Mouse (Mus musculus) kidney, adult 9 months (tissue): ENCODE measurements around the gene Gpc4.

ENCODE experiments used
- DNase-seq: peaks from one replicate; pipeline ENCODE4 v3.0.0; 2022

Gpc4 gene

DNA sequence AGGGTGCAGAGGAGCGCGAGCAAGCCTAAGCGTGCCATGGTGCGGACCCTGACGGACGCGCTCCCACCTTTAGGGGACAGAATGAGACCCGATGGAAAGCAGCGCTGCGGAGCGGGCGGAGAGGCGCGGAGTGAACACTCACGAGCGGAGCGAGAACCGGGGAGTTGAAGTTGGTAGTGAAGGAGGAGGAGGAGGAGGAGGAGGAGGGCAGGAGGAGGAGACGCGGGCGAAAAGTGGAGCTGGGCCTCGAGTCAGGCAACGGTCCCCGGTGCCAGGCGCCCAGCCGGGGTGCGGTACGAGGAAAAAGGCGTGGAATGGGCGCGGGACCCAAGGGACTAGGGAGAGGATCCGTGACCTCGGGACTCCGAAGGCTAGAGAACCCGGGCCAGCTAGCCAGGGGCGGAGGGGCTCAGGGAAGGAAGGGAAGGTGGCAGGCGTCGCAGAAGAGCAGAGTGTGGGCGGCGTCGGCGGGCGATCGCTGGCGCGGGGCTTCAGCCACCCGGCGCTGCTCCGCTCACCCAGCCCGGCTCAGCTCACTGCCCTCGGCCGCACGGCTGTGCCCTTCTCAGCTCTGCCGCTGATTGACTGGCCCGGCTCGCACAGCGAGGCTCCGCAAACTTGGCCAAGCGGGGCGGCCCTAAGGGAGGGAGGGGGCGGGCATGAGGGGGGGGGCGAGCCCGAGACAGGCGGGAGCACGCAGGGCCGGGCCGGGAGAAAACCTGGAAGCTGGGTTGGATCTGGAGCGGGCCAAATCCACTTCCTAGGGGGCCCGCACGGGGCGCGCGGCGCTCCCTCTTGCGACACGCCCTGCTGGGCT lies at the start of gene Gpc4:
TSS of gene Gpc4 (minus strand) at position 515 of the 817 bp plus-strand sequence.
- DNase-seq, result peak; percentile 80

DNA sequence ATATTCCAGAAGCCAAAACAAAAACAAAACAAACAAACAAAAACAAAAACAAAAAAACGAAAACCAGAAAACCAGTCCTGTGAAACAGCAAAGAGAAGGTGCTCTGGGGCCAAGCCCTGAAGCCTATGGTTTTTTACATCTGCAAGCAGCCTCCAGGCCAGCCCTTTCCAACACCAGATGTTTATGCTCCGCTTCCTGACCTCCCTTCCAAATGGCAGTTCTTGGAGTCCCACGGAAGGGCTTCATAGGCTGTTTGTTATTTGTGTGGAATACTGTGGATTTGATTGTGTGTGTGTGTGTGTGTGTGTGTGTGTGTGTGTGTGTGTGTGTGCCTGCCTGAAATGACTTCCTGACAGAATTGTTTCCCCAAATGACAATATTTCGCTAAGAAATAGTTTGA lies 47.8 kb upstream of the Gpc4 start:
- no peak for DNase-seq

DNA sequence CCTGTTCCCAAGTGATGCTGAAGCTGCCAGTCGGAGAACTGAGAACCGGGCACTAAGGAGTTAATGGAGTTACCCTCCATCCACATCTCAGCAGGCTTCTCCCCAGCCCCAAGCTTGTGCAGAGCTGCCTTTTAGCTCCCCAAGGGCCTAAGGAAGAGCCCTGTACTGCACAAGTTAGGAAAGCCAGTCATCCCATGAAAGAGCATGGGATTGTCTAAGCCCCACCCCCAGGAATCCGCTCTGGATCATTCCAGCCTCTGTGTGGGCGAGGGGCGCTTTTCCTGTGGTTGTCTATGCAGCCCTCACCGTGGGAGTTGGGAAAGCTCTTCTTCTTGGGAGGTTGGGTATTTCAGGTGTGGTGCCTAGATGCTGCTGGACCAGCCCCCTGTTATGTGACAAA lies 34.8 kb upstream of the Gpc4 start:
- DNase-seq, result no peak

DNA sequence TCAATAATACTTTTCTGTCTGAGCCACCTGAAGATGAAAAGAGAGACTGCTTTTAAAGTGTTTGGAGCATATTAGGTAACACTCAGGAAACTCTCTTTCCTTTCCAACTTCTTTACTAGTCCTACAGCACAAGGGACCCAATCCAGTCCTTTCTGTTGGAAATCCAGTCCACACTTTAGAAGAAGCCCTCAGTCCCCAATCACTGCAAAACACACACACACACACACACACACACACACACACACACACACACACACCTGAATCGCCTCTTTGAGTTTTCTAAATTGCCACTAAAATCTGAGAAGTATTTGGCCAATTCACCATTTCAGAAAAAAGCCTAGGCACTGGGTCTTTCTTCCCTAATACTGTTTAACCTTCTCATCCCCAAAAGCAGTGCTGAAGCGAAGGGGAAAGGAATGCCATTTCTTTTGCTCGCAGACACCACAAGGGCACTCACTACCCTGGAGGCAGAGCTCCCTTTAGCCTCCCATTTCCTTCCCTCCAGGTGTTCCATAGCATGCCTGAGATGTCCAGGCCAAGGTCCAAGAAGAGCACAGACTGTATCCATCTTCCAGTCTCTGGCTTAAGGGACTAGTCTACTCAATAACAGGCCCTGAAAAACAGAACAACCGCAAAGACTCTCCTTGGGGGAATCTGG lies 28.4 kb upstream of the Gpc4 start:
- peak; percentile 18 for DNase-seq

DNA sequence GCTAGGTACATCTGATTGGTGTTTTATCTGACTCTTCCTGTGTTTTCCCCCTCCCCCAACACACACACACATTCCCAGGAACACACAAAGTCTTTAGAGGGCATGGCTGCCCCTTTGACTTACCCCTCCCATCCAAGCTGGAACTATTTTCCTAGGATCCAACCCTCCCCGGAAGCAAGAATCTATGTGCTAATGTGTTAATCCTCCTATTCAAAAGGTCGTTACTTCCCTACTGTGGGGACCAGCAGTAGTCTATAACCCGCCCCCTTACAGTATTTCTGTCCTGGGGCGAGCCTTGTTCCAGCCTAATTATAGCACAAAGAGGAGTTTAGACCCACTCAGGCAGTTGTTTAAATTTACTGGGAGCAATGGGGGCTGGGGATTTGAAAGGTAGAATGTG lies 24.0 kb upstream of the Gpc4 start:
- DNase-seq, result no peak

DNA sequence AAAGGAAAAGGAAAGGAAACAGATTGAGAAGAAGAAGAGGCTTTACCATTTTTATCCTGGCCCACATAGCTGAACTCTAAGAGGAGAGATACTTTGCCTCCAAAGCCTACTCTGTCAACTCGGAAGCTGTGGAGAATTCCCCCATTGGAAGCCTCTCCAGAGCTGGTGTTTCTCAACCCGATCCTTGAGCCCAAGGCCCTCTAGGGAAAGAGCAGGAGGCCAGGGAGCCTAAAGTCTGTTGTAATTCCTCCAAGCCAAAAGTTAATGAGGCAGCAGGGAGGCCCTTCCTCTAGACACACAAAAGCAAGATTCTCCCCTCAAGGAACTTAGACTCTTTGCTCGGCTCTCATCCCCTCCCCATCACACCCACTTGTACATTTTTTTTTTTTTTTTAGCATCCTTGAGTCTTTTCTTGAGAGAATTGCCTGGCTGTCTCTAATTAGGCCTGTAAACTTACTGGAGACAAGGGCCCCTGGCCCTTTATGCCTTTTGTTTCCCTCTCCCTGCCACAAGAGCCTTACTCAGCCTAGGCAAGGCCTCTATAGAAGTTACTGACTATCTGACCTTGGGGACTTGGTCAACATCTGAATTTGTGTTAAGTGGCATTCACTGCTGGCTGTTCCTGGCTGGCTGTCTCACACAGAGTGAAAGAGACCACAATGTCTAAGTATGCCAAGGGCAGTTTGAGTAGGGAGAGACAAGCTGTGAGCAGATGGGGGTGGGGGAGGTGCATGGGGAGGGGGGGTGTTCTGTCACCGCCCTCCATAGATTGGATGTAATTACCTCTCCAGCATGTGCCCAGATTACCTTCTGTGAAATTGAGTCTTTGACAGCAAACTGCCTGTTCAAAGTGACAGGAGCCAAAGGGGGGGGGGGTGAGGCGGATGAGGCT lies 18.7 kb upstream of the Gpc4 start:
- DNase-seq, result no peak

DNA sequence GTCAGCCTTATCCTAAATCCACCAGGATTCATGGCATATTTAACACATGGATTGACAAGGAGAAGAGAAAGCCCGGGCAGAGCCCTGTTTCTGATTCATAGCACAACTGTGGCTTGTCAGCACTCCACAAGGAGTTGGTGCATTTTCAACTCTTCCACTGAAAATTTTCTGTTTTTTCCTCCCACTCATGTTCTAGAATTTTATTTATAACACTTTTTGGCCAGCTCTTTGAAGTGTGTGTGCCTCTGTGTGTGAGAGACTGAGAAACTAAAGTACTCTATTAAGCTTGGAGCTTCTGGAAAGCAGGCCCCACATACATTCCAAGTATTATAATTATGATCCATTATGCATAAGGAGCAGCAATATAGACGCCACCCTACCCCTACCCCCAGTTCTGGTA lies 16.3 kb upstream of the Gpc4 start:
- DNase-seq, result no peak

DNA sequence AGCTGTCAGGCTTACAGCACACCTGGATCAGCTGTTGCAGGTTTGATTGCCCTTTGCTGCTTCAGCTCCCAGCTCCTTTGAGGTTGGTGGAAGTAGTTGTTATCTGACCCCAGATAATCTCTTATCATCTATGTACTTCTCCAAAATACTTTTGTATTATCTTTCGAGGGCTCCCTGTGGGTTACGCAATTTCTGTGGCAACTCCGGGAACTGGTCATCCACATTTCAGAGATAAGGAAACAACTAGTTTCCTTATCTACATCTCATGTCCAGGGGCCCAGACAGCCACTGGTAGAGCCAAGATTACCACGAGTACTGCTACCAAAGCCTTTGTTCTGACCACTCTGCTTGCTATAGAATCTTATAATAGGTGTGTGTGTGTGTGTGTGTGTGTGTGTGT lies 12.0 kb upstream of the Gpc4 start:
- no peak for DNase-seq

DNA sequence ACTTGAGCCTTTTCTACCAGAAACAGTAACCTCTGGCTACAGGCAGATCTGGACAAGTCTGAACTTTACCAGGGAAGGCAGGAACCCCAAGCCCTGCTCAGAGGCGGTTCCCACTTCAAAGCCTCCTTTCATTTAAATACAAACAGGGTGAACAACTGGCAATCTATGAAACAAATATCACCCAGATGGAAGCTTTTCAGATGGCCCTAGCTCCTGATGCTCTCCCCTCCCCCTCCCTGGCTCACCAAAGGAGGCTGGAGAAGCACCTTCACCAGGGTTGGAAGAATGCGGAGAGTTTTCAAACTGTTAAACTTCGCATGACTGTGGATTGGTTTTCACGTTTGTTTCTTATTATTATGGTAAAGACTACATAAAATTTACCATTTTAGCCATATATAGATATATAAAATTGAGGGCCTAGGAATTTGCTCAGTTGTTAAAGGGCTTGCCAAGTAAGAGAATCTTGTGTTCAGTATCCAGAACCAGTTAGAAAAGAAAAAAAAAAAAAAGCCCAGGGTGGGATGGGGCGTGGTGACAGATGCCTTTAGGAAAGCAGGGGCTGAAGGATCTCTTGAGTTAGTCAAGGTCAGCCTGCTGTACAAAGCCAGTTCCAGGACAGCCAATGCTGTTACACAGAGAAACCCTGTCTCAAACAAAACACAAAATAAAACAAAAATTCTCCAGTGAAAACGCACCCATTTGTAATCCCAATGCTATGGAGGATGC lies 2.6 kb upstream of the Gpc4 start:
- peak; percentile 44 for DNase-seq

DNA sequence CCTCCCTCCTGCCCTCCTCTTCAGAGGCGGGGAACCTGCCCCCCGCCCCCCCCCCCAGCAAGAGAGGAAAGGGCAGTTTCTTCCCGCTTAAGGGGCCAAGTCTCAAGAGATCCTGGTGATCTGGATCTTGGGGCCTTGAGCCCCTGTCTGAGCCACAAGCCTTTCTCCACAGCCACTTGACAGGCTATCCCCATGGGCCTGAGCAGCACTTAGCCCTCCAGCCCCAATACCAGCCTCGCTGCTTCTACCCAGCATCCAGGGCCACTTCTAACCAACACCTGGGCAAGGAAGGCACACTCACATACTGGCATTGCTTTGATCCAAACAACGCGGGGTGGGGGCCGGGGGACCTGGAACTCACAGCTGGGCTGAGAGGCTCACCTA lies 495 bp upstream of the Gpc4 start:
- no peak for DNase-seq

DNA sequence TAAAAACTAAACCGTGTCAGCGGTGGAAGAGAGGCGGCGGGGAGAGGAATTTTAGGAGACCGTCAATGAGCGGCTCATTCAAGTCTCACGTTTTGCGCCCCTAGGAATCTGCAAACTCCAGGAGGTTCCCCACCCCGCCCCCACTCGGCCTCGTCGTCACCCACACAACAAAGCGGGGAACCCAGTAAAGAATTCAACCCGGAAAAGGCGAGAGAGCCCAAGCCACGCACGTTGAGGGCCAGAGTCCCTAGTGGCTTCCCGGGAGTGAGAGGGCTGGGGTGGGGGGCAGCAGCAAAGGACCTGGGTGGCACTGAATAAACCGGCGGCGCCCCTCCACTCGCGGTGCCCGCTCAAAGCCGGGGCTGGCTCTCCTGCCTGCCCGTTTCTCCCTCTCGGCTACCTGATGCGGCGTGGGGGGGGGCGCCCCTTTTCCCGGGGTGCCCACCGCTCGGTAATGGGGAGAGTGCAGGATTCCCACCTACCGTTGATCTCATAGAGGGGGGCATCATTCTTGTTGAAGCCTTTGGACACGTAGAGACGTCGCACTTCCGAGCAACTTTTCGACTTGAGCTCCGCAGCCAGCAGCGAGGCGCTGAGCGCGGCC lies 816 bp downstream of the Gpc4 start:
- DNase-seq, result no peak

DNA sequence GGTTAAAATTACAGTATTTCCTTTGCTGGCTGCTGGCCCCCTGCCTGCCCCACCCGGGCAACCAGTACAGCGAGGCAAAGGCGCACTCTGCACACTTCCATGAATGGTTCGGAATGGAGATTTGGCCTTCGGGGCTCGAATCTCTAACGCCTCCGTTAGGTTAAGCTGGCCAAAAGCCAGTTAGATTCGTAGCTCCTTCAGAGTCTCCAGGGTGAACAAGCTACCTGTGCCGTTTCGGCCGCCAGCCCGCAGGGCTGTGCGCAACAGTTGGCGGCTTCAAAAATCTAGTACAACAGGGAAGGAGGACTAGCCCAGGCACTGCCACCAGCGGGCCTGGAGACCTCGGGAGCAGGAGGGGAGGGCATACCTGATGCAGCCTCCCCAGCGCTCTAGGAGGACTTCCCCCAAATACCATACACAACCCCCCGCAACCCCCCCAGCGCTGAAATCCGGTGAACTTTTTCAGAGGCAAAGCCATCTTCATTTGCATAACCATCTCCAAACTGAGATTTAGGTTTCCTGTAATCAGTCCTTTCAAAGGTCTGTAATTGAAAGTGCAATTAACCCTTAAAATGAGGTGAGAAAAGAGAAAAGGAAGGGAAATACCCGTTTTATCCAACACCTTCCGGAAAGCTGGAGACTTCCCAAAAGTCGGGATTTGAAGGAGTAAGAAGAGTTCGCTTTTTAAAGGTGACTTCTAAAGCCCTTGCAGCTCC lies 1.5 kb downstream of the Gpc4 start:
- no peak for DNase-seq

DNA sequence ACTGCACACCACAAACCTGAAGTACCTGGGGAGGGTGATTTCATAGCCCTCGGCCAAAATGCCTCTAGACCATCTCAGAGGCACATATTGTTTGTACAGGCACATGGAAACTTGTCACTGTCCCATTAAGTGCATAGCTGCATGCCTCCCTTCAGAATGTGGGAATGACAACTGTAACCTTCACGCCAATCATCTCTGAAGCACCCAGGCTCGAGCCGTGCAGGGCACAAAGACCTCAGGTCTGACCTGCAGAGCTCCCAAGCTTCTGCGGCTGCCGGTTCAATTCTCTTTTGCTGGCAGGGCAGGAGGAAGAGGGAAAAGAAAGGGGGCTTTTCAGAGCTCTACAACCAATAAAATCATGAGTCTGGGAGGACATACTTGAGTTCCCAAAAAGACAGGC lies 2.3 kb downstream of the Gpc4 start:
- no peak for DNase-seq

DNA sequence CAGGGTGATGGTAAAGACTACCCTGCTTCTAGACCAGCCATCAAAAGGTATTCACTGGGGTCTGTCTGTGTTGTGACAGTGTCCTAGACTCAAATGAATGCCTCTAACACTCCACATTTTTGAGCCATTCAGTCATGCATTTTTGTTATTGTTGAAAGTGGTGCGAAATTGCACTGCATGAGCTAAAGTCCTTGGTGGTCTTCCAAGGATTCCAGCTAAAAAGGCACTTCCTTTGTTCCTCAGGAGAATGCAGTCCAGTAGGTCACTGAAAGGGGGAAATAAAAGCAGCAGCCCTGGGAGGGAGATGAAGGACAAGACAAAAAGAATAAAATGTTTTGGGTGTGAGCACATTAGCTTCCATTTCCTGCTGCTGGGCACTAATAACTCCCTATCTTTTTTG lies 2.8 kb downstream of the Gpc4 start:
- no peak for DNase-seq

DNA sequence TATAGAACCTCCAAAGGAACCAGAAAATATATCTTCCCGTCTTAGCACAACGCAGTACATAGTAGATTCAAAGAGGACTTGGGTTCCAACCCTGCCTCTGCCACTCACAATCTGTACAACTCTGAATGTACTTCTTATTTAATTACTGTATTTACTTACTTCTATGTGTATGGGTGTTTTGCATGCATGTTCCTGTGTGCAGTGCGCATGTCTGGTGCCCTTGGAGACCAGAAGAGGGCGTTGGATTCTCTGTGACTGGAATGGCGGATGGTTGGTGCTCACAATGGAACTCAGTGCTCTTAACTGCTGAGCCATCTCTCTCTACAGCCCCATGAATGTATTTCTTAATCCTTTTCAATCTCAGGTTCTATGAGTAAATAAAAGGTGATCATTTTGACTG lies 5.4 kb downstream of the Gpc4 start:
- DNase-seq, result no peak

DNA sequence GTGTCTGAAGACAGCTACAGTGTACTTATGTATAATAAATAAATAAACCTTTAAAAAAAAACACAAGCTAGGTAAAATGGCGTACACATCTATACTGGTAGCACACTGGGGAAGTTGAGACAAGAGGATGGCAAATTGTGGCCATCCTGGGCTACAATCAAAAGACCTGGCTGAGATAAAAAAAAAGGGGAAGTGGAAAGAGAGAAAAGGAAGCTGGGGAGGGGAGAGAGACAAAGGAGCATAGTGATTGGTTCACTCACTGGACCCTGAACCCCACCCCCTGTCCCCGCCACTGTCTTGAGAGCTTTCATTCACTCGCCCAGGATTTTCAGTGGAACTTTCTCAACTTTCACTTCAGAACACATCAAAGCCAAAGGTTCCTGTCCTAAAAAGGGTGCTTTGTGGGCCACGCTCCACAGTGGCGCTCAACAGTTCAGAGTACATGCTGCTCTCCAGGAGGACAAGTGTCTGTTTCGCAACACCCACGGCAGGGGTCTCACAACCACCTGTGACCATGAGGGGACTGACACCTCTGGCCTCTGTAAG lies 9.6 kb downstream of the Gpc4 start:
- peak; percentile 69 for DNase-seq

DNA sequence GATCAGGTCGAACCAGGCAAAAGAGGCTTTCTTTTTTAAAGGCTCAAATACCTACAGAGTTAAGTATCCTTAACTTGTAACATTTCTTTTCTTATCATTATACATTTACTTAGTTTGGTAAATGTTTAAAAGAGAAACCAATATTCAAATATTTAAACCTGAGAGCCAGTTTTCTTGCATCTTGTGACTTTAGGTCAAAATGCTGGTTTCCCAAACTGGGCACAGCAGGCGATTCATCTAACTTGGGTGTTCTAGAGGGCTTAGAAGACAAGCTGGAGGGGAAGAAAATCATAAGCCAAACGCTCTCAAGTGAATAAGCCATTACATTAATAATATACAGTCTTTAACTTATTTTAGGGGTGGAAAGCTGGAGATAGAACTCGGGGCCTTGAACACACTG lies 10.2 kb downstream of the Gpc4 start:
- peak; percentile 68 for DNase-seq

DNA sequence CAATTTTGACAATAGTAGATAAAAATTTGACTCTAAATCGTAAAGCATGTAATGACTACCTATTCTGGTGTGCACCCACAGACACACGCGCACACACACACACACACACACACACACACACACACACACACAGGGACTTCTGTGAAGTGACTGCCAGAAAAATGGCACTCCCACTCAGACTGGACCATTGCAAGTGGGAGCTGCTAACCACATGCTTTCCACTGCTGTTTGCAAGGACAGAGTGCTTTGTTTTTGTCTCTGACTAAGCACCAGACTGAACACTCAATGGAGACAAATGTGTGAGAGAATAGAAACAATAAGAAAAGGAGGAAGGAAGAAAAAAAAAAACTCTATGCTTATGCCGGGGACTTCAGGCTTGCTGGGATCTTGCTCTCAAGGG lies 11.6 kb downstream of the Gpc4 start:
- no peak for DNase-seq

DNA sequence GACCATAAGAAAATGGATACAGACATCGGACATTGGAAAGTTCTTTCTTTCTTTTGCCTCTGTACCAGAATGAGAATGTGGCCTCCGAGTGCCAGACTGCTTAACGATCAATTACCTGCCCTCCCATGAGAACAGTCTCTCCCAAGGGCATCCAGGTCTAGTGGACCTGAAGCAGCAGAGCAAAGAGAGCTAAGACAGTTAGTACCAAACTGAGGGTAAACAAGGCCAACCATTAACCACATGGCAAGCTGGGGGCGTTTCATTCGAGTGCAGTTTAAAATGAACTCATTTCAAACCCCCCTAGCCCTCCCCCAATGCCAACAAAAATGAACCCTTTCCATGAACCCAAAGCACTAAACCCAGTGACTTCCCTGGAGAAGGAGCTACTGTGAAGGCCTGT lies 12.1 kb downstream of the Gpc4 start:
- peak; percentile 87 for DNase-seq

DNA sequence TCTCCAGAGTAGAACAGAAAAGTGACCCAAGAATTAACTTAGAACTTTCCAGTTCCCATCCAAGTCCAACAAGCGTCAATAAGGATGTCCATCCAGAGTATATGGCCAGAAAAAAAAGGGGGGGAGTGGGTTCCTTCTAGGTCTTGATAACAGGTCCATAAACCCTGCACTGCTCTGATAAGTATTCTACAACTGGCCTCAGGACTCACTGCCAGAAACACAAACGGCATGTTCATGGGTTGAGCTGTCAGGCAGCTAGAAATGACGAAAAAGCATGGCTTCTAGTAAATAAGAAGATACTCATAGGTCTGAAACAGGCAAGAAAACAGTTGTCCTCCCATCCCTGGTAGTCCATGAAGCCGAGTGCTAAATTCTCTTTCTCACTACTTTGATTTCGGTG lies 13.5 kb downstream of the Gpc4 start:
- no peak for DNase-seq

DNA sequence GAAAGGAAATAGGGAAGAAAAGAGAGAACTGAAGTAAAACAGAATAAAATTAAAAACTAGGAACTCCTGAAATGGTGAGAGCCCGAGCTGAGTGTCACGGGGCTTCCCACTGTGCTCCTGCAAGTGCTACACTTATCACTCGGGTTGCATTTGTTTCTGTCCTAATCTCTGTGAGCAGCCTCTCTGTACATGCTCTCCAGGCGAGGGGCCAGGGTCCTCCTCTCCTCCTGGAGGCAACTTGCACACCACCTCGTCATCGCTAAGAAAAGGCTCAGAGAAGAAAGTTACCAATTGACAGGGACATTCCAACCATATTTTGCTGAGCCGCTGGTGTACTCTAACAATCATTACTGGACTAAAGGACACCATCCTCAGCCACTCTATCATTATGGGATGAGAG lies 14.0 kb downstream of the Gpc4 start:
- peak; percentile 78 for DNase-seq

DNA sequence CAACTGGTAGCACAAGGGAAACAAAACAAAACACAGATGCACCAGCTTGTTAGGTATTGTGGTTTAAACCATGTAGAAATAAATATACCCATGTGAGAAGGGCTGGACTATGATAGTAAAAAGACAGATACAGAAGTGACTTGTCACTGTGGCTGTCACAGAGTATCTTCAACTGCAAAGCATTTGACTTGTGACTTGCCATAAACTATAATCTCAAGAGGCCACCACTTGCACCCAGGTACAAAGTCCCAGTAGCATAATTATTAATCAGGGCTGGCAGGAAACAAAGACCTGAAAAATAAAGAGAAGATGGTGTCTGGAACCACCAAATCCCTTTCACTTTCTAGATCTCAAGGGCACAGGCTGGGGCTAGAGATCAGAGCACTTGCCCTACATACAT lies 19.5 kb downstream of the Gpc4 start:
- peak; percentile 68 for DNase-seq
